Mouse (Mus musculus) CH12F3 (cell line): ENCODE measurements around the gene Alk.

Experiments used
- in situ Hi-C: fragments of 300-500 bp; cut with MboI; formaldehyde crosslinking; loops from 2 replicates; pipeline ENCODE4 v1.14.3; 2020; ENCODE audit warnings: low sequenced_read_pairs

The Alk gene

GRCm38 (mm10) chr17:71988736-71989569 lies 615.5 kb downstream of the Alk start:
- in situ Hi-C loops, result no loop called here

GRCm38 (mm10) chr17:71986998-71987397 lies 617.4 kb downstream of the Alk start:
- in situ Hi-C loops, result no loop called here

- in situ Hi-C loops, result no loop called here
These were observed 618.0 kb downstream of the Alk start for GRCm38 (mm10) chr17:71986456-71986855.

- in situ Hi-C loops, result no loop called here
These were observed 623.2 kb downstream of the Alk start for GRCm38 (mm10) chr17:71981177-71981576.

- in situ Hi-C loops, result no loop called here
These were observed 623.8 kb downstream of the Alk start for GRCm38 (mm10) chr17:71980518-71981145.

GRCm38 (mm10) chr17:71979137-71979536 lies 625.3 kb downstream of the Alk start:
- in situ Hi-C loops, result no loop called here

- in situ Hi-C loops, result no loop called here
These were observed 627.8 kb downstream of the Alk start for GRCm38 (mm10) chr17:71976661-71977060.

GRCm38 (mm10) chr17:71973704-71974103 lies 630.7 kb downstream of the Alk start:
- in situ Hi-C loops, result no loop called here

GRCm38 (mm10) chr17:71967356-71967755 lies 637.1 kb downstream of the Alk start:
- in situ Hi-C loops, result no loop called here

- in situ Hi-C loops, result no loop called here
These were observed 638.5 kb downstream of the Alk start for GRCm38 (mm10) chr17:71965733-71966606.

- in situ Hi-C loops, result no loop called here
These were observed 639.8 kb downstream of the Alk start for GRCm38 (mm10) chr17:71964610-71965009.

- in situ Hi-C loops, result no loop called here
These were observed 641.7 kb downstream of the Alk start for GRCm38 (mm10) chr17:71962746-71963145.

- in situ Hi-C loops, result no loop called here
These were observed 649.4 kb downstream of the Alk start for GRCm38 (mm10) chr17:71955011-71955410.

GRCm38 (mm10) chr17:71954217-71954844 lies 650.1 kb downstream of the Alk start:
- in situ Hi-C loops, result no loop called here

GRCm38 (mm10) chr17:71950968-71951367 lies 653.5 kb downstream of the Alk start:
- in situ Hi-C loops, result no loop called here

- in situ Hi-C loops, result no loop called here
These were observed 655.7 kb downstream of the Alk start for GRCm38 (mm10) chr17:71948687-71949086.

- in situ Hi-C loops, result no loop called here
These were observed 657.0 kb downstream of the Alk start for GRCm38 (mm10) chr17:71947452-71947851.

- in situ Hi-C loops, result no loop called here
These were observed 660.4 kb downstream of the Alk start for GRCm38 (mm10) chr17:71944020-71944419.

GRCm38 (mm10) chr17:71942052-71942451 lies 662.4 kb downstream of the Alk start:
- in situ Hi-C loops, result no loop called here

- in situ Hi-C loops, result no loop called here
These were observed 663.0 kb downstream of the Alk start for GRCm38 (mm10) chr17:71941436-71941835.

- in situ Hi-C loops, result no loop called here
These were observed 667.7 kb downstream of the Alk start for GRCm38 (mm10) chr17:71936681-71937080.
